Mouse (Mus musculus): ENCODE results near the gene Enkd1. TPM values are rescaled to one million over a fixed set of nuclear protein-coding genes. Genes with fewer than 3 reads are reported as not detected.

Gene Enkd1
- polyA plus RNA-seq (2015; fragmentation: Nextera tagmentation; extraction: Ambion mirVana): 8.2 and 8.7 TPM in 2 replicates

GRCm38 (mm10) chr8:105707498-105708403 lies at the start of gene Enkd1, which contains the start of gene 4933405L10Rik:
TSS of gene Enkd1 (minus strand) at chr8:105708210.
TSS of gene 4933405L10Rik (plus strand) at chr8:105707655.
- TF ChIP-seq CTCF (IDR thresholded peaks at IDR 0.05) (no peak), EP300 (IDR thresholded peaks at IDR 0.05) (no peak)
- peak within 1 kb of the TSS; percentile 67 for H3K4me3 ChIP-seq (ENCODE audit: low read depth, low read length)
- H3K27me3 ChIP-seq (replicated peaks; ENCODE audit: insufficient read depth, low read length): no peaks in the 10 kb centered on the region
- H3K36me3 ChIP-seq (ENCODE audit: insufficient read depth, low read length): 0 out of 2 replicates have a peak, but pooled peaks cover 7% of the 10 kb centered on the region
- no peaks in the 10 kb centered on the region for H3K9me3 ChIP-seq (ENCODE audit: low read length)
- ATAC-seq: peak; percentile 88
- H3K4me1 ChIP-seq (ENCODE audit: insufficient read depth, low read depth, low read length): peaks cover 8% of the 10 kb centered on the region; the same call in 1 of the 2 replicates
- peak within 1 kb of the TSS; percentile 94 for H3K4me2 ChIP-seq (replicated peaks; ENCODE audit: low read depth, low read length)
- 2% methylated on average over 51 of the region's 55 CpGs for WGBS
- peak; percentile 95 for DNase-seq (ENCODE audit: low spot score)
- no peak within 1 kb of the TSS for H3K27ac ChIP-seq (ENCODE audit: low read length)
- H3K9ac ChIP-seq (replicated peaks; ENCODE audit: low read depth): peak within 1 kb of the TSS; percentile 37; the same call in 1 of the 2 replicates

- DNase-seq (ENCODE audit: low spot score) (no peak), ATAC-seq (no peak)
- no peaks in the 10 kb centered on the region for H3K36me3 ChIP-seq (ENCODE audit: insufficient read depth, low read length)
- TF ChIP-seq EP300 (IDR thresholded peaks at IDR 0.05) (no peak), CTCF (IDR thresholded peaks at IDR 0.05) (no peak)
- H3K27me3 ChIP-seq (replicated peaks; ENCODE audit: insufficient read depth, low read length): no peaks in the 10 kb centered on the region
- H3K4me3 ChIP-seq (ENCODE audit: low read depth, low read length): no peak overlapping the region
- WGBS: 65% methylated on average over 2 of the region's 2 CpGs
- H3K9ac ChIP-seq (replicated peaks; ENCODE audit: low read depth): no peak overlapping the region
- H3K9me3 ChIP-seq (ENCODE audit: low read length): no peaks in the 10 kb centered on the region
- H3K27ac ChIP-seq (ENCODE audit: low read length): no peak overlapping the region
- H3K4me2 ChIP-seq (replicated peaks; ENCODE audit: low read depth, low read length): no peak overlapping the region
- peaks cover 9% of the 10 kb centered on the region; the same call in 1 of the 2 replicates for H3K4me1 ChIP-seq (ENCODE audit: insufficient read depth, low read depth, low read length)
Measured at GRCm38 (mm10) chr8:105754688-105755087, 46.7 kb upstream of the Enkd1 start.

- no peaks in the 10 kb centered on the region for H3K9me3 ChIP-seq (ENCODE audit: low read length)
- ATAC-seq (no peak), DNase-seq (ENCODE audit: low spot score) (no peak)
- H3K4me3 ChIP-seq (ENCODE audit: low read depth, low read length): no peak overlapping the region
- no peak overlapping the region for H3K9ac ChIP-seq (replicated peaks; ENCODE audit: low read depth)
- peaks cover 5% of the 10 kb centered on the region; the same call in 1 of the 2 replicates for H3K4me1 ChIP-seq (ENCODE audit: insufficient read depth, low read depth, low read length)
- TF ChIP-seq CTCF (IDR thresholded peaks at IDR 0.05) (no peak), EP300 (IDR thresholded peaks at IDR 0.05) (no peak)
- H3K27me3 ChIP-seq (replicated peaks; ENCODE audit: insufficient read depth, low read length): no peaks in the 10 kb centered on the region
- no peak overlapping the region for H3K4me2 ChIP-seq (replicated peaks; ENCODE audit: low read depth, low read length)
- WGBS: 38% methylated on average over 2 of the region's 2 CpGs
- no peak overlapping the region for H3K27ac ChIP-seq (ENCODE audit: low read length)
- H3K36me3 ChIP-seq (ENCODE audit: insufficient read depth, low read length): no peaks in the 10 kb centered on the region
Measured at GRCm38 (mm10) chr8:105753916-105754315, 45.9 kb upstream of the Enkd1 start.

- ATAC-seq: peak; percentile 83
- Histone ChIP-seq H3K27me3 (replicated peaks; ENCODE audit: insufficient read depth, low read length) (no peaks in the 10 kb centered on the region), H3K4me2 (replicated peaks; ENCODE audit: low read depth, low read length) (peak overlapping the region; percentile 34), H3K4me1 (ENCODE audit: insufficient read depth, low read depth, low read length) (peaks cover 5% of the 10 kb centered on the region; the same call in 1 of the 2 replicates), H3K9ac (replicated peaks; ENCODE audit: low read depth) (no peak overlapping the region), H3K36me3 (ENCODE audit: insufficient read depth, low read length) (no peaks in the 10 kb centered on the region), H3K9me3 (ENCODE audit: low read length) (no peaks in the 10 kb centered on the region), H3K27ac (ENCODE audit: low read length) (peak overlapping the region; percentile 73), H3K4me3 (ENCODE audit: low read depth, low read length) (no peak overlapping the region)
- WGBS: 4% methylated on average over 11 of the region's 11 CpGs
- DNase-seq (ENCODE audit: low spot score): peak; percentile 93
- TF ChIP-seq EP300 (IDR thresholded peaks at IDR 0.05) (peak; percentile 69), CTCF (IDR thresholded peaks at IDR 0.05) (no peak)
Measured at GRCm38 (mm10) chr8:105750606-105751005, 42.6 kb upstream of the Enkd1 start.

- Histone ChIP-seq H3K4me2 (replicated peaks; ENCODE audit: low read depth, low read length) (no peak overlapping the region), H3K4me3 (ENCODE audit: low read depth, low read length) (no peak overlapping the region), H3K4me1 (ENCODE audit: insufficient read depth, low read depth, low read length) (no peaks in the 10 kb centered on the region), H3K9ac (replicated peaks; ENCODE audit: low read depth) (no peak overlapping the region), H3K27ac (ENCODE audit: low read length) (no peak overlapping the region), H3K36me3 (ENCODE audit: insufficient read depth, low read length) (no peaks in the 10 kb centered on the region), H3K27me3 (replicated peaks; ENCODE audit: insufficient read depth, low read length) (no peaks in the 10 kb centered on the region), H3K9me3 (ENCODE audit: low read length) (no peaks in the 10 kb centered on the region)
- no peak for ATAC-seq
- no peak for TF ChIP-seq CTCF (IDR thresholded peaks at IDR 0.05)
- no peak for TF ChIP-seq EP300 (IDR thresholded peaks at IDR 0.05)
- 74% methylated on average over 4 of the region's 4 CpGs for WGBS
- DNase-seq (ENCODE audit: low spot score): no peak
Measured at GRCm38 (mm10) chr8:105743301-105743700, 35.3 kb upstream of the Enkd1 start.

GRCm38 (mm10) chr8:105739216-105739615 lies 31.2 kb upstream of the Enkd1 start:
- no peak overlapping the region for H3K9ac ChIP-seq (replicated peaks; ENCODE audit: low read depth)
- WGBS: 87% methylated on average over 5 of the region's 5 CpGs
- no peak overlapping the region for H3K4me2 ChIP-seq (replicated peaks; ENCODE audit: low read depth, low read length)
- DNase-seq (ENCODE audit: low spot score): no peak
- no peaks in the 10 kb centered on the region for H3K27me3 ChIP-seq (replicated peaks; ENCODE audit: insufficient read depth, low read length)
- no peaks in the 10 kb centered on the region for H3K9me3 ChIP-seq (ENCODE audit: low read length)
- ATAC-seq: no peak
- no peak overlapping the region for H3K4me3 ChIP-seq (ENCODE audit: low read depth, low read length)
- no peak for TF ChIP-seq EP300 (IDR thresholded peaks at IDR 0.05)
- TF ChIP-seq CTCF (IDR thresholded peaks at IDR 0.05): no peak
- H3K4me1 ChIP-seq (ENCODE audit: insufficient read depth, low read depth, low read length): no peaks in the 10 kb centered on the region
- H3K36me3 ChIP-seq (ENCODE audit: insufficient read depth, low read length): no peaks in the 10 kb centered on the region
- no peak overlapping the region for H3K27ac ChIP-seq (ENCODE audit: low read length)
